Mouse (Mus musculus): ENCODE results near the gene Uhrf1bp1l.
A peak's percentile ranks its signal among the peaks of the same experiment; 100 is the strongest.
"Not testable (repeated sequence)": the region's sequence is repeated elsewhere in the genome, so short reads cannot be mapped to it uniquely, and the experiment has no call there.

Uhrf1bp1l gene

DNA sequence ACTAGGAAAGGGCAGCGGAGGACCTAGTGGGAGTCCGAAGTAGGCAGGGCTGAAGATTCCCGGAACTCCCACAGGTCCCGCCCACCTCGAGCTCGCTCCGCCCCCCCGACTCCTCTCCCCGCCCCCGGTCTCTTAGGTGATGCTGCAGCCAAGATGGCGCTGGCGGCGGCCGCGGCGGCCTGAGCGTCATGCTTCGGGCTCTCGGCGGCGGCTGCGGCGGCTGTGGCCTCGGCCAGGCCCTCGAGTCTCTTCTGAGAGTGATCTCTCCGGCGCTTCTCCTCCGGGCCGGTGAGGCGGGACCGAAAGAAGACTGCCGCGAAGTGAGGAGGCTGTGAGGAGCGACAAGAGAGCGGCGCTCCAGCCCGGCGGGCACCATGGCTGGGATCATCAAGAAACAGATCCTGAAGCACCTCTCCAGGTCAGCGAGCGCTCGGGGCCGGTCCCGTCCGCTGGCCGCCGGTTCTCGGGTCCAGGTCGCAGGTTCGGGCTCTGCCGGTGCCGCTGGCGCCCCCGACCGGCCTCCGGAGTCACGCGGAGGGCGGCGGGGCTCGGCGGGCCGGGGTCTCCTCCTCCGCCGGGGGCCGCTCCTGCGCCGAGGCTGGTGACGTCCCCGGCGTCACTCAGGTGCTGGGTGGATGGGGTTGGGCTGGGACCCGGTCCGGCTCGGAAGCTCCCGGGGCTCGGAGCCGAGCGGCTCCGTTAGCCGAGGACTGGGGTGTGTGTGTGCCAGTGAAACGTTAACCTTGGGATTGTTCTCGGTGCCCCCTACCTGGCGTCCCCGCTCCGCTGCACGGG lies at the start of gene Uhrf1bp1l:
TSS of gene Uhrf1bp1l (plus strand) at position 121 of the 795 bp plus-strand sequence.
- peak; percentile 98 for DNase-seq

DNA sequence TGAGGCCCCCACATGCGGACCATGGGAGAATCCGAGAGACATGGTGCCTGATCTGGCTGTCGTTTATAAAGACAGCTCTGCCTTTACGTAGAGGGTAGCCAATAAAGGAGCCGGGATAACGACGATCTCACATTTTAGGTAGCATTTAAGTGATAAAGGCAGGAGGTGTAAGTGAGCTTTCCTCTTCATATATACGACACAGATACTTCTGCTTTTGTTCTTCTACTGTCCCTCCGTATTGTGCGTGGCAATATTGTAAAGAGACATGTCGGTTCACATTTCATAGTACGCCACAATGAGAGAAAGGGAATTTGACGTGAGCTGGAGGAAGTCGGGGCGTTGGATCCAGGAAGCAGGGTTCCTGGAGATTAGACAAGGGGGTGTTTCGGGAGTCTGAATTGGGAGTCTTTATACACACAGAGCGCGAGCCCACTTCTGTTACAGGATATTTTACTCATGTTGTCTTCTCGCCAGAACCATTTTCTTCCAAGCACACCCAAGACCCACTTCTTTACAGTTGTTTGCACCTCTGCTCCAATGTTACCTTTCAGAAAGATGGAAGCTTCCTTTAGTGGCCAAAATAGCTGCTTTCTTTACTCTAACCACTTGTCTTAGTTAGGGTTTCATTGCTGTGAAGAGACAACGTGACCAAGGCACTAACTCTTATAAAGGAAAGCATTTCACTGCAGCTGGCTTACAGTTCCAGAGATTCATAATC lies 49.4 kb upstream of the Uhrf1bp1l start:
- peak; percentile 12 for DNase-seq

DNA sequence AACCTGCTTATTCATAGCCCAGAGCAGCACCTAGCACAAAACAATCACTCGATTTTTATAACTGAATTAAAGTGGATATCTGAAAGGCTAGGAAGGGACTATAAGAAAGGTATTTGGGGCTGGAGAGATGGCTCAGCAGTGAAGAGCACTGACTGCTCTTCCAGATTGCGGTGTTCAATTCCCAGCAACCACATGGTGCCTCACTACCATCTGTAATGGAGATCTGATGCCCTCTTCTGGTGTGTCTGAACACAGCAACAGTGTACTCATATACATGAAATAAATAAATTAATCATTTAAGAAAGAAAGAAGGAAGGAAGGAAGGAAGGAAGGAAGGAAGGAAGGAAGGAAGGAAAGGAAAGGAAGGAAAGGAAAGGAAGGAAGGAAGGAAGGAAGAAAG lies 48.5 kb upstream of the Uhrf1bp1l start:
- not testable (repeated sequence) for DNase-seq

DNA sequence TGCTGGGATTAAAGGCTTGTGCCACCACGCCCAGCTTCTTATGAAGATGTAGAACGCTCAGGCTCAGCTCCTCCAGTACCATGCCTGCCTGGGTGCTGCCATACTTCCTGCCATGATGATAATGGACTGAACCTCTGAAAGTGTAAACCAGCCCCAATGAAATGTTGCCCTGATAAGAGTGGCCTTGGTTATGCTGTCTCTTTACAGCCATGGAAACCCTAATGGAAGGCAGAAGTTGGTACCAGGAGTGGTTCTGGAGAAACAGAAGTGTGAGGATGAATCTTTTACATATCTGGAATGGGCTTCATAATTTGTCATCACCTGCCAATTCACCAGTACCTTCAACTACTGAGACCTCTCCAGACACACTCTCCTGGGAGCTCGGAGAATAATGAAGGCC lies 46.8 kb upstream of the Uhrf1bp1l start:
- no peak for DNase-seq

DNA sequence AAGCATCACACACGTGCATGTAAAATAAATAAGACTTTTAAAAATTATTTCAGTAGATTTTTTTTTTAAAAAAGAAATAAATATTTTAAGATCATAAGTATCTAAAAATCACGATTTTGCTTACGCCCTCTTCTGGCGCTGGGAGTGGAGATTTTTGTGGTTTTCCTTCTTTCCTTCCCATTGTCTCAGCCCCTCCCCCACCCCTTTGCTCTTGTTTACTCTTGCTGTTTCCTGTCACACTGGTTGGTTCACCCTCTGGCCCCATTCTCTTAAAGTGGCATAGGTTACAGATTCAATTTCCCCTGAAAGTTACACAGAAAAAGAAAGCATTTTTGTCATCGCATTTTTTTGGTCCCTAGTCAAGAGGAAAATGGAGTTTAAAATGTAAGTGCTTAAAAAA lies 41.7 kb upstream of the Uhrf1bp1l start:
- DNase-seq: peak; percentile 65

DNA sequence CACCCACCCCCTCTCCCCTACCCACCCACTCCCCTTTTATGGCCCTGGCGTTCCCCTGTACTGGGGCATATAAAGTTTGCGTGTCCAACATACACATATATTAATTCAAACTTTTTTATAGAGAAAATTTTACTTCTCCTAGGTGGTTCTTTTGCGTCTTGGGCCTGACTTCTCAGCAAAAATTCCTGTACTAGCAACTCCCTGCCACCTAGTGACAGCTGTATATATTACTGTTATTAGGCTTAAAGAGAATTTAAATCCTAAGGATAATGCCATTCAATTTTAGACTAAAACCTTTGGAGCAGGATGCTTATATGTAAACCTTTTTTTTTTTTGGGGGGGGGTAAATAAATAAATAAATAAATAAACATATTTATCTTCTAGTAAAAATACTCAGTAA lies 37.4 kb upstream of the Uhrf1bp1l start:
- DNase-seq: no peak

DNA sequence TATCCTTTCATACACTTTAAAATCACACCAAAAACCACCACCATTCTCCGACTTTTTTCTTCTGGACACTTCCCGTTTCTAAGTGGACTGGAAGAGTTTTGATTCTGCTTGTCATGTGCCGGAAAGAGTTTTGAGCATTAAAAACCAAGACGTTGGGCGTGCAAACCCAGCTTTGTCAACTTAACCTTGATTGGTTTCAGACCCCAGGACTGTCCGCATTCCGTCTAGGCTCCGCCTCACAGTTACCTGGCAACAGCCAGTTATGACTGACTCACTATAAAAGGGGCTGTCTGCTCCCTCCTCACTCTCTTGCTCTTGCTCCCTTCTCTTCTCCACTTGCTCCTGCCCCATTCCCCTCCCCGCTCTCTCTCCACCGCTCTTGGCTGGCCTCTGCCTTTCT lies 36.1 kb upstream of the Uhrf1bp1l start:
- DNase-seq: no peak

DNA sequence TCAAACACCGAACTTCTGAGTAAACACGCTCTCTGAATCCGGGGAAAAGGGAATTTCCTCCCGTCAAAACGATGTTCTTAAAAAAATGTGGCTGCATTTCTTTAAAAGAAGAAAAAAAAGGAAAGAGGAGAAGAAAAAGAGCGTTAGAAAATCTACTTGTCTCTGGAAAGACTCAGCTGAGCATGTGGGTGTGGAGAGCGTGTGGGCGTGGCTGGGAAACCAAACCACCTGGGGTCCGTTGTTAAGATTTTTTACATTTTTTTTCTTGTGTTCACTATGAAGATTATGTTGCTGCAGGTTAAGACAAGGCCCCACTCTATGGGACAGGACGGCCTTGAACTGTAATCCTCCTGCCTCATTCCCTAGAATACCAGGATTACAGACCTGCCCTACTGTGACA lies 29.9 kb upstream of the Uhrf1bp1l start:
- DNase-seq: no peak

DNA sequence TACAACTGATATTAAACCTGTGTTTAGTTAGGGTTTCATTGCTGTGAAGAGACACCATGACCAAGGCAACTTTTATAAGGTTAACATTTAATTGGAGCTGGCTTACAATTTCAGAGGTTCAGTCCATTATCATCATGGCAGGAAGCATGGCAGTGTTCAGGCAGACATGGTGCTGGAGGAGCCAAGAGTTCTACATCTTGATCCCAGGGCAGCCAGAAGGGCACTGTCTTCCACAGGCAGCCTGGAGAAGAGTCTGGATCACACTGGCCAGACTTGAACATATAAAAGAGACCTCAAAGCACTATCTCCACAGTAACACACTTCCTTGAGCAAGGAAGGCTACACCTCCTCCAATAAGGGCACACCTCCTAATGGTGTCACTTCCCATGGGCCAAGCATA lies 24.5 kb upstream of the Uhrf1bp1l start:
- no peak for DNase-seq

DNA sequence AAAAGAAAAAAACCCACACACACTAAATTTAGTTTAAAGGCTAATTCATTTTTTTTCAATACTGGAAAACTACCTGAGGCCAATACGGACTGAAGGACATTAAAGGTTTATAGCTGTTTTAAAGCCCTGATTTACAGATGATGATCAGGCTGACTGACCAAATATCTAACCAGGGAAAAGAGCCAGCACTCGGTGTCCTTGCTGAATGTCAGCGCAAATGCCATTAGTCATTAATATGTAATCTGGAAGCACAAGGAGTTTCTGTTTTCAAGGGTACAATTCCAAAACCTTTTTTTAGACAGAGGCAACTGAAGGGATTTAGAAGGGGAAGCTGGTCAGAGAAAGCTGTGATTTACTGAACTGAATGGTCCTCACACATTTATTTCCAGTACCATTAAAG lies 24.0 kb upstream of the Uhrf1bp1l start:
- DNase-seq: no peak

DNA sequence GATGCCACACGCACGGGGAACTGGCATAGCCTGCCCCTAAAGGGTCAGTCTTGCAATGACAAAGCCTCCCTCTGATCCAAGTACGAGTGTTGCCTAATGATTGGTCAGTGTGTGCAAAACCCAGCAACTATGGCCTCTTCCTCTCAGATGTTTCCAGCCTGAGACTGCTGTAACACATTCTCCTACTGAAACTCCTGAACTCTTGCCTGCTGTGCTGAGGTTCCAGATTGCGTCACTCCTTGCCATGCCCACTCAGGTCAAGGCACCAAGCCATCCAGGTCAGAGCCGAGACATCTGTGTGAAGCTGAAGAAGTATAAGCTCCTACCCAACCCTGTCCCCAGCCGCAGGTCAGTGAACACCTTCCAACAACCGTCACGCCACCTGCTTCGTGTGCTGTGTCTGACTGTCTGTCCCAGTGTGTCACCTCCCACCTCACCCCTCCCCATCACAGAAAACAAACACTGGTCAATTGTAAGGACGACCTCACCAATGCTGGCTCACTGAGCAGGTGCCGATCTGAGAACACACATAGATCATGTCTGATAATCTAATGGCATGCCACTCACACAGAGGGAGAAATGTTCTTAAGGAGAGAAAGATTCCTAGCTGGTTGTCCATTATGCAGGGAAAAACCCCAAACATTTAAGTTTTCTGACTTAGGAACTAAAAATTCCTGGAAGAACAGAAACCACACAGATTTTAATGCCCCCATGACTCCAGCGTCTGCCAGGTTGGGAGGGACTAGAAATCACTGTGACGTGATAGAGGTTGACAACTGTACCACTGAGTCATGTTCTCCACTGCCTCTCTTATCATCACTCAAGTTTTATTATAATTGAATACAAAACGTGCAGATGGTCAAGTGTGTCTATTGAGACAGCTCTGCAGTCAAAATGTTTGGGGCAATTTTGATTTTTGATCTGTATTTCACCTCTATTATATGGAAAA lies 22.3 kb upstream of the Uhrf1bp1l start:
- no peak for DNase-seq

DNA sequence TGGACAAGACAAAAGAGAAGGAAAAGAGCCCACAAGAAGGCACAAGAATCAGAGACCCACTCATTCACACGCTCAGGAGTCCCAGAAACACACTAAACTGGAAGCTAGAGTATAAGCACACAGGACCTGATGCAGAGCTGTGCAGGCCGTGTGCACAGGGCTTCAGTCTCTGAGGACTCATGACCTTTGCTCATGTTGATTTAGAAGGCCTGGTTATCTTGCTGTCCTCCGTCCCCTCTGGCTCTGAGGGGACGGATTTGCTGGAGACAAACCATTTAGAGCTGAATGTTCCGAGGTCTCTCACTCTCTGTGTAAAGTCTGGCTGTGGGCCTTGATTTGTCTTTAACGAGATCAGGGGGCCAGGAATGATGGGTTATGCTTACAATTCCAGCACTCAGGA lies 14.4 kb upstream of the Uhrf1bp1l start:
- no peak for DNase-seq

DNA sequence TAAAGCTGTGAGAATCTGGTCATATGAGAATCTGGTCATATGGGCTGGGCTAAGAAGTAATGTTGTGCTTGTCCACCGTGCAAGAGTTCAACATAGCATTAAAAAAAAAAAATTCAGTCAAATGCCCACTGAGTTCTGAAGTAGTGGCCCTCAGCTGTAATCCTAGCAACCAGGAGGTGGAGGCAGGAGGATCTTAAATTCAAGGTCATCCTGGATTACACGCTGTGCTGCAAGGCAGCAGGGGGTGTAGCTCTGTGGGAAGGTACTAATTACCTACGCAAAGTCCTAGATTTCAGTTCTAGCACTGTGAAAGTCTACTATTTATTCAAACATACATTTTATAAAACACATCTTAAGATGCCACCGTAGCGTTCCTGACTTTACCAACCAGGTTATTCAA lies 13.4 kb upstream of the Uhrf1bp1l start:
- DNase-seq: no peak

DNA sequence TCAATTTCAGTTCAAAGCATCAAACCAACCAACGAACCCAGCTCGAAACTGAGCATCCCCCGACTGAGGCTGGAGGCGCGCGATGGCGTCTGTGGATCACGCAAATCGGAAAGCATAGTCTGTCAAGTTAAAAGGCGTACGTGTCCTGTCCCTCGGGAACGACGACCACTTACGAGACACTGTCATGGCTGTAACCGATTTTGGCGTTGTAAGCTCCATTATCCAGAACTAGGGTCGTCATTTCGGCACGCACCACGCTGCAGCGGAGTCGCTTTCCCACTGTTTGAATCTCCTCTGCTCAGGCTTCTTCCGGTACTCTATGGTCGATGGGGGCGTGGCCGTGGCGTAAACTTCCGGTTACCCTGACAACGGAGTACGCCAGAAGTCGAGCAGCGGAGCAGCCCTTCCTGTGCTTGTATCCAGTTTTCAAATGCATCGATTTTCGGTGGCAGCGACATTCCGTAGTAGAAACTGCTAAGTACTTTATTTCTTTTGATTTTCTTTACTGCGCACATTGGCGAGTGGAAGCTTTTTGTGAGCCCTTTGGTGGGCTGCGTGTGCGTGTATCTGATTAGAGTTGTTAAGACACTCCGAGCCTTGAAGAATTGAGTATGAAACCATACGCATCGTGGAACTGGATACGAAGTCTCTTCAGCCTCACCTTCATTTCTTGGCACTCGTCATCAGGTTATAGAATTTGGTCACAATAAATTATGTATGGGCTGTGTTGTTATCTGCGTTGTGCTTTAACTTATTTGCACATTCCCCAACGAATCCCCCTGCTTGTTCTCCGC lies 12.6 kb upstream of the Uhrf1bp1l start, which contains the start of gene Actr6:
TSS of gene Actr6 (minus strand) at position 295 of the 794 bp plus-strand sequence.
- peak; percentile 95 for DNase-seq

DNA sequence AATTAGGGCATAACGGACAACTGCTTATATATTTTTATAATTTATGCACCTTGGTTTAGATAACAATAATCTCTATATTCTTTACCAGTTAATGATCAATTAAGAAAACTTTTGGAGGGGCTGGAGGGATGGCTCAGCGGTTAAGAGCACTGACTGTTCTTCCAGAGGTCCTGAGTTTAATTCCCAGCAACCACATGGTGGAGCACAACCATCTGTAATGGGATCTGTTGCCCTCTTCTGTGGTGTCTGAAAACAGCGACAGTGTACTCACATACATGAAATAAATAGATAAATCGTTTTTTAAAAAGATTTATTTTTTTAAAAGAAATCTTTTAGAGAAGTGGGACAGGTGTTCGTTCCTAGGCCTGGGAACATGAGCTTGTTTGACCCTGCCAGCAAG lies 7.7 kb upstream of the Uhrf1bp1l start:
- no peak for DNase-seq

DNA sequence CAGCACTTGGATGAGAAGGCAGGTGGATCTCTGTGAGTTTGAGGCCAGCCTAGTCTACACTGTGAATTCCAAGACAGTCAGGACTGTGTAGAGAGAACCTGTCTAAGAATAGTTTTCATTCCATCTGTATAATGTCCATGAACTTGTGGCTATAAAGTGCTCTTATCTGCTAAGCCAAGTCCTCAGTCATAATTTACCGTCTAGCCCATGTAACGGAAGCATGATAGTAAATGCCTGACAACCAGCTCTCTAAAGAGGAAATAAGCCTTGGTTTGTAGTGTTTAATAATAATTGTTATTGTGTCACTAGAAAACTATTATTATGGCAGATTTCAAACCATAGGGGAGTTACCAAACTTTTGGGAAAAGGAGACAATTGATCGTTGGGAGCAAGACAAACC lies 6.9 kb upstream of the Uhrf1bp1l start:
- DNase-seq: no peak

DNA sequence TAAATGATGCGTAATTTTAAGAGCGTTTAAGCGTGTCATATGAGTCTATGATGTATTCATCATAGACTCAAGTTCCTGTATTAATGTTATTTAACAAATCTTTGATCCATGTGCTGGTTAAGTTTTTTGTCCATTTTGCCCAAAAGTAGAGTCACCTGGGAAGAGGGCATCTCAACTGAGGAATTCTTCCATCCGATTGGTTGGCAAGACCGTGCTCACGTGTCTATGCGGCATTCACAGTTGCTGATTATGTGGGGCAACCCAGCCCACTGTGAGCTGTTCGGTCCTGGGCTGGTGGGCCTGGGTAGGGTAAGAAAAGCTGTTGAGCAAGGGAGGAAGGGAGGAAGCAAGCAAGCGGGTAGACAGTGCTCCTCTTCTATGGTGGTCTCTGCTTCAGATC lies 6.4 kb upstream of the Uhrf1bp1l start:
- DNase-seq: no peak

DNA sequence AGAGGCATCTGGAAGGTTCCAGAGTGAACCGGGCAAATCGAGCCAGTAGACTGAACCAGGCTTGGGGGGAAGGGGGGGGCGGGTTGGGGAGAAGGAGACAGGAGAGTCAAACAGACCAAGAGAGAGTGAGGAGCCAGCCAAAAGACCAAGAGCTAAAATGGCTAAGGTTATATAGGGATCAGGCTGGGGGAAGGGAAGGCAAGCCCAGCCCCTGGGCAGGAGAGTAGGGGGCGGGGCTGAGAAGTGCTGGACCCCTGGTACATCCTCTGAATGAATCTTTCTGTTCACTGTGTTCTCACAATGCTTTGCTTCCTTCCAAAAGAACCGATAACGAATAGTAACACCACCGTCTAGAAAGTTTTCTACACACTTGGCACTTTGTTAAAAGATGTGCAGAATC lies 5.1 kb upstream of the Uhrf1bp1l start:
- no peak for DNase-seq

DNA sequence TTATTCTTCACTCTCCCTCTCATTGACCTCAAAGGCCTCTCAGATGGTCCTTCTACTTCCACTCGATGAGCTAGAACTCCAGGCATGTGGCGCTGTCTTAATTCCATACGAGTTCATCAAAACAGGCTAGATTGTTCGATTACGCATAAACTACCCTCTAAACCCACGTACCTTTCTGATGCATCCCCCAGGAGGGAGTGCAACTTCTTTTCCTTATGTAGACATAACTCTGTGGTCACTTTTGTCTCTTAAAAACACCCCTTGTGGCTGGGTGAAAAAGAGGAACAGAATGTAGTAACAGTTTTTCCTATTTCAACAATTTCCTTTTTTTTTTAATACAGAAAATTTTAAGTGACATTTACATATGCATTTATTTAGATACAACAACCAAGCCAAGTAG lies 3.8 kb upstream of the Uhrf1bp1l start:
- no peak for DNase-seq

DNA sequence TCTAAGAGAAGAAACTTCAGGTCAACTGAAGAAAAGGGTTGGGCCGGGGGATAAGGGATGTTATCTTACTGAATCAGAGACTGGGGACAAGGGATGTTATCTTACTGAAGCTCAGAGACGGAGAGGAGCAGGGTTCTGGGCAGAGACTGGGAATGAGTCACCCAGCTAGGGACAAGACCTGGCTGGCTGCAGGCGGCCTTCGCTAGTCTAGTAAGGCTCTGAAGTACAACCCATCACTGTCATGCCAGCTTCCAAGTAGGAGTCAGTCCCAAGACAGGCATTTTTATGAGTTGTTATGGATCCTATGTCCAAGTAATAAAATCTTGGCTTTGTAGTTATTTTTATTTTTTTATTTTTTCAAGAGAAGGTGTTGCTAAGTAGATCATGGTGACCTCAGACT lies 1.5 kb upstream of the Uhrf1bp1l start:
- DNase-seq: no peak

DNA sequence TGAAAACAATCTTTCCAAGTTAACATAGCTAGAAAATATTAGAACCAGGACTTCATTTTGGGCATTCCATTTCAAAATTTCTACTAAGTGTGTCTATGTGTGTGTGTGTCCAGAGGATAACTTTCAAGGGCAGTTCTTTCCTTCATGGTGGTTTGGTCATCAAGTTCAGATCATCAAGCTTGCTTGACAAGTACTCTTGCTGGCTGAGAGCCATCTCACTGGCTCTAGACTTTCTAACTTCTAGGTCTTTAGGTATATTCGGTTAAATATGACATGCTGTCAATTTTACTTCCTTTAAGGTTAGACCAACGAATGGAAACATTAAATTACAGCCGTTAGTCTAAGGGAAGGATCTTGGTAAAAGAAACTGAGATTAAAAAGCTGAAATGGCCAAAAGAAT lies 450 bp upstream of the Uhrf1bp1l start:
- DNase-seq: no peak

DNA sequence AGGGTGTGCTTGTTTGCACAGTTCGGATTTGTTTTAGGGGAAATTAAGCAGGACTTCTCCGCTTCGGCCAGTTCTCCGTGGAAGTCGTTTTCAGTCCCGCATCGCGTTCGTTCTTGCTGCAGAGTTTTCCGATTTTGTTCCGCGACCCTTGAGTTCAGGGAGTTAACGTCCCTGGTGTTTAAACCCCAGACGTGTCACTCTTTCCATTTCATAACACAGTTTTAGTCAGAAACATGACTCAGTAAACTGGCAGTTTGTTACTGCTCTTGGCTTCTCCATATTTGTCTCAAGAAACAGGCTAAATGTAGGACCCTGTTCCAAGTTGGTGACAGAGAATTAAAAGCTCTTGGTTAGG lies 852 bp downstream of the Uhrf1bp1l start:
- no peak for DNase-seq

DNA sequence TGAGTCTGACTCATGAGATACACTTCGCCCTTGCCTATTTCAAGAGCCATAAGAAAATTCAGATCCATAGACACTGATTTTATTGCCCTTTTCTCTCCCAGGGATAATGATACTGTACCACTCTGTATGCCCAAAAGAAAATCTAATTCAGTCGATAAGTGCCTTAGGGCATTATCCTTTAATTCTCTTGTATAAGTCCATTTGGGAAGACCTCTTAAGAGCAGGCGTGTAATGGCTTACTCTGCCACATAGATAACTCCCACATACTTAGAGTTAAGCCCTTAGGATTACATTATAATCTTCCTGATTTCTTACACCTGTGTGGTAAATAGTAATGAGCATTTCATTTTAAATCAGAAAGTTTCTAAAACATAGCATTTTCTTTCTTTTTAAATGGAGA lies 1.8 kb downstream of the Uhrf1bp1l start:
- DNase-seq: no peak

Measured in thymus, postnatal 4 days (tissue).